Mouse (Mus musculus) G1E-ER4 (cell line): Measurements from ENCODE around the gene L2hgdh. TPM values are rescaled to one million over a fixed set of nuclear protein-coding genes. Genes with fewer than 3 reads are reported as not detected.
A peak's percentile ranks its signal among the peaks of the same experiment; 100 is the strongest.

Source experiments
- GATA1 ChIP-seq: IDR thresholded peaks from one replicate; pipeline ENCODE4 v1.8.0; 2012; ENCODE audit warnings: low read length, inconsistent platforms
- polyA plus RNA-seq: library from polyadenylated mRNA; stranded (reverse); fragments of >175 nt; gene quantifications from 2 replicates; pipeline ENCODE4 v1.2.3, GENCODE M21; 2012

Gene L2hgdh
- polyA plus RNA-seq = 2.0 and 3.2 TPM in 2 replicates

DNA sequence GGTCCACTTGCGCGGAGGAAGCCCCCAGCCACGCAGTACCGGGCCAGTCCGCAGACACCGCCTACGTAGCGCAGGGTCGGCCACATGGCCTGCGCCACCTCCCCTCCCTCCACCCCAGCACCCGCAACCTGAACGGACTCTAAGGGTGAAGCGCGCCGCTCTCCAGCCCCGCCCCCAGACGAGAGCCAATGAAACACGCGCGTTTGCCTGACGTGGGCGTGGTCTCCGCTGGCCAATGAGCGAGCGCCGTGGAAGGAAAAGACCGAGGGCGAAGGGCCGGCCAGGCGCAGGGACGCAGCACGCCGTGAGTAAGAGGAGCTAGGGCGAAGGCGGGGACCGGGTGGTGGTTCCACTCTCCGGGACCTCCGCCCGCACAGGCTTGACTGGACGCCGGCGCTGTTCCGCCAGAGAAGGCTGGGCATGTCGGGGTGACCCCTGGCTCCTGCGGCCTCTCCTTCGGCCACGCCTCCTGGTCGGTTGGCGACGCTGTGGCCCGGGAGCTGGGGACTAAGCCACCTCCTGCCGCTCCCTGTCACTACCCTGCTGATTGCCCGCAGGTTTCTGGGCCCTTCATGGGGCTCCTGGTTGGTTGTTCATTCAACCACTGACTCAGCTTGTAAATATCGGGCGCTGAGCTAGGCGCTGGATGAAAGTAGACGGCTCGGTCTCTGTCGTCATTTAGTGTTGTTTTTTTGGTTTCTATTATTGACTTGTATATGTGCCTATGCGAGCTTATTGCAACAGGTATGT lies at the start of gene L2hgdh, which contains the start of gene Atp5s:
Gene L2hgdh, minus strand, starts transcription at position 163 of the 750 bp plus-strand sequence.
Gene Atp5s, plus strand, starts transcription at position 240 of the 750 bp plus-strand sequence.
- TF ChIP-seq GATA1 = no peak

DNA sequence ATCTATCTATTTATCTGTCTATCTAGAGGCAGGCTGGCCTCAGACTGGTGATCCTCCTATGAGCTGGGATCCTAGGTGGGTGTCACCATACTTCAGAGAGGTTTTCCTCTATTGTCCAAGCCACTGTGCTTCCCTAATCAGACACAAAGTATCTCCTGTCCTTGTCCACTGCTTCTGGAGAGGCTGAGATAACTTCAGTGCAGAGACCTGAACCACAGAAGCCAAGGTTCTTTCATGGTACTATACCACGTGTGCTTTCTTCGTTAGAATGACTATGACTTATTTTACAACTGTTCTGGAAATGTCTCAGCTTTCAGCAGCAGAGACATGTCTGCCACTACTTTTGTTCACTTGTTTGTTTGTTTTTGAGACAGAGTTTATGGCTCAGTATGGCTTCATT lies 44.2 kb upstream of the L2hgdh start:
- peak; percentile 25 for TF ChIP-seq GATA1

DNA sequence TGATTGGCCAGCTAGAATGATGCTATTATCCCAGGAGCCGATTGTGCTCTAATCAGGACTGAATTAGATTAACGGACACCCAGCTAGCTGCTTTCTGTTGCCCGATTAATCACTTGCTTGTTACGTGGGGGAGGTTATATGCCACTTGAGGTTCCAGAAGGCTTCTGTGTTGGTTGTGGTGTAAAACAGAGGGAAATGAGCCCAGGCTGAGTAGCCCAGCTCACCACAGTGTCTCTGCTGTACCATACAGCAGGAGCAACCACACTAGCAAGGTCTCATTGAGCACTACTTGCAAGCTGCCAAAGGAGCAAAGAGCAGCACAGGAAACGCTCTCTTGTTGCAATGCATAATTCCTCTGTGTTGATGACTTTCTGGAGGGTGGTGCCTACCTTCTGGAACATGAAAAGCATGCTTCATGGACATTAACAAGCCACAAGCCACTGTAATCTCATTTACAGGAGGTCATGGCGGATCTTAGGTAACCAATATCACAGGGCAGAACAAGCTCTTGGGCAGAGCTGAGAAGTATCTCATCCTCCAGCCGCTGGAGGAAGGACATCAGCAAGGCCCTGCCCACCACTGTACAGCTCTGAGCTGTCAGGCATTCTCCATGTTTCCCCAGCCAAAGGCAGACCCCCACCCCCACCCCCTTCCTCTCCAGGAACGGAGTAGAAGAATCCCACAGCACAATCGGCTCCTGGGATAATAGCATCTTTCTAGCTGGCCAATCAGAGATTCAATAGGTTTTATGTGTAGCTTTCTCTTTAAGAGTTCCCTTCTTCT lies 43.0 kb upstream of the L2hgdh start:
- TF ChIP-seq GATA1 = no peak

DNA sequence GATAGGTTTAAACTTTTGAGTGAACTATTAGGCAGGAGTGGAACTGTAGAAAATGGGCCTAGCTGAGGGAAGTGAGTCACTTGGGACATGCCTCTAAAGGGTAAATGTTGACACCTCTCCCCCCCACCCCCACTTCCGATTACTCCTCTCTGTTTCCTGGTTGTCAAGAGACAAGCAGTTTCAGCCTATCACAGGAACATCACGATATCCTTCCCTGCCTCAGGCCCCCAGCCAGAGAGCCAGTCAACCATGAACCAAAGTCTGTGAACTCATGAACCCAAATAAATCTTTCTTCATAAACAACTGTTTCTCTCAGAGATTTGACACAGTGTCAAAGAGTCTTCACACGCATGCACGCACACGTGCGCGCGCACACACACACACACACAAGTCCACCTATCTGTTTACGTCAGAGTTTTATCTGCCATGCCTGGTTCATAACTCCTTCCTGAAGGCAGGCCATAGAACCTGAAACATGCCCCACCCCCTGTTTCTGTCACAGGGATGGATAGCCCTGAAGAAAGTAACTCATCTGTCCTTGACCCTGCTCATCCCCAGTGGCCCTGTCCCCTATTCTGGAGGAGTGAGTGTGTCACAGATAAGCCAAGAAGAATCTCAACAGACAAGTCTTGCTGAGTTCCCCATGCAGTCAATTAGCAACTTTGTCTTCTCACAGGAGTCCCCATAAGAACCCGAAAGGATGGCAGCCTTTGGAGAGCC lies 41.7 kb upstream of the L2hgdh start:
- no peak for TF ChIP-seq GATA1

DNA sequence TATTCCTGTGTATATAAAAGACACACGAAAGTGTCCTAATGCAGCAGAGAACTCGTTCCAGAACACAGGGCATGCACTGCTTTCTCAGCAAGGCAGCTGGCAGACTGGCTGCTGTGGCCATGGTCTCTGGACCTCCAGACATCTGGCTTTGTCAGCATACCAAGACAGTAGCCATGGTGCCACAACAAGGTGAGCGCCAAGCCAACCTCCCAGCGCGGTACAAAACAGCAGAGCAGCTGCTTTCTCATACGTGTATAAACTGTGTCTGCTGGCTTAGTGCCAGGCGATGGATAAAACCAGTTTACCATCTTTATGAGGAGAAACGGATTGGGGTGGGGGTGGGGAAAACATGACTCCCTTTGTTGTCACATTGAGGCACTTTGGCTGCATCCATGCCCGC lies 40.9 kb upstream of the L2hgdh start:
- no peak for TF ChIP-seq GATA1

DNA sequence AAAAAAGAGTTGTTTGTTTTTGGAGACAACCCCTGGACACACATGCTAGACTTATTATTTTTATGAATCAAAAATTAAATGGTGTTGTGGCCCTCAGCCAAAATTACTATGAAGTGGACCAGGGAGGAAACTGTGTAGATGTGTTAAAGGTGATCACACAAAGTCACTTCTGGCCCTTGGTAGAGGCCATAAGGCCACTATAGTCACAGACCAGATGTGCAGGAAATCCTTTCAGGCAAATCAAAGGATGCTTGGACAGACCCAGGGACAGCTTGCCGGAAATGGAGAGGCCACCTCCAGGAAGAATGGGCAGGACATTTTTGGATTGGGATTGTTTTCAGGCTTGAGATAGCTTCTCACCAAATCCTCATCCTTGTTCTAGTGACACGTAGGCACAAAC lies 36.9 kb upstream of the L2hgdh start:
- TF ChIP-seq GATA1 = no peak

DNA sequence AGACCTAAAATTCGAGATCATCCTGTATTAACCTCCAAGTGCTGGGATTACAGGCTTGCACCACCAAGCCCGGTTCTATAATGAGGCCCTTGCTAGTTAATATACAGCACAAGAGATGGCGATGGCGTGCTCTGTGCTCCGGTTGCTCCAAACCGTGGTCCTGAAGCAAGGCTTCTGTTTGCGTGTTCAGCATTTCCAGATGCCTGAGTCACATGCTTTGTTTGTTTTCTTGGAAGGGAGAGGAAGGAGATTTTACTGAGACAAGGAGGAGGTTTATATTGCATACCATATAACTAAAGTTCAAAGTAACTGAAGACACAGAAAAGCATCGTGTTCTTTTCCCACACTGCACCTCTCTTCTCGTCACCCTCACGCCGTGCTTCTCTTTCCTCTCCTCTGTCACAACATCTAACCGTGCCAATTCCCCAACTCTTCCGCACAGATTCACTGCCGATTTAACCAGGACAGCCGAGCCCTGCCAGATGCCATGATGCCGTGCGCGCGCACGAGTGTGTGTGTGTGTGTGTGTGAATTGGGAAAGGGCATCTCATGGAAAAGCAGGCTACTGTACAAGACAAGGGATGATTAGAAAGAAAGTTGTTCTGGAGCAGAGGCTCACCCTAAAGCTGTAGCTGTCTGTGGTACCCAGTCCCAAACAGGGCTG lies 36.2 kb upstream of the L2hgdh start:
- no peak for TF ChIP-seq GATA1

DNA sequence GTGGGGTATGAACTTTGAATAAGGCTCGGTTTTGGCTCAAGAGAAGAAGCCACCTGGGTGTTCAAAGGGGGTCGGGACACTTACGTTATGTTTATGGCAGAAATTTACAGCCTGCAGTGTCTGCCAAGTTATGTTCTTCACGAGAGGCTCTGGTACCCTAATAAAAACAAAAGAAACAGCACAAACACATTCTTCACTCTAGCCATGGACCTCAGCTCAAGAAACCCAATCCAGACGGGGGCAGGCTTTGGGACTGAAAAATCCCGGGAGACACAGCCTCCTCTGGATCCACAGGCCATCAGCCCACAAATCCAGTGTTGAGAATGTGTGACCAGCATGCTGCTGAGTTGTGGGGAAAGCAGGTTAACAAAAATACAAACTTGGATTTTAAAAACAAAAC lies 35.3 kb upstream of the L2hgdh start:
- no peak for TF ChIP-seq GATA1

DNA sequence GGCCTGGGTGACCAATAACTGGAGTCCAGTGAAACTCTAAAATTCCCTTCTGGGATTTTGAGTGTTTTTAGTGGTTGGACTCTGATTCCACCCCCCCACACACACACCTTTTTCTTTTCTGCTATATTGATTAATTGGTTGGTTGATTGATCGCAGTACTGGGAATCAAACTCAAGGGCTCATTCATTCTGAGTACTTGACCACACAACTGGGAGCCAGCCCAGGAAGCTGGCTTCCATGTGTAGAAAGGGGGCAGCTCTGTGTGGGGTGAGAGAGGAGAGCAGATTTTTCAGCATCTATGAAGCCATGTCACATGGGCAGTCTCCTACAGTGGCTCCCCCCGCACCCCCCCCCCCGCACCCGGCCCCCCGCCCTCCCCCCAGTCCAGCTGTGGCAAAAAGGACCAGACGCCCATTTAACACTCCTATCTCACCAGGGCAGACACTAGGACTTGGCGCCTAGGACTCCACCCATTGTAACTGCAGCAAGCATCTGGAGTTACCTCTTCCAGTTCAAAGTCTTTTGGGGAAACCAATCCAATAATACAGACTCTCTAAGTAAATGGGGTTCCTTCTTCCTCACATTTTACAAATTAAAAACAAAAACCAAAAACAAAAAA lies 34.7 kb upstream of the L2hgdh start:
- TF ChIP-seq GATA1 = no peak

DNA sequence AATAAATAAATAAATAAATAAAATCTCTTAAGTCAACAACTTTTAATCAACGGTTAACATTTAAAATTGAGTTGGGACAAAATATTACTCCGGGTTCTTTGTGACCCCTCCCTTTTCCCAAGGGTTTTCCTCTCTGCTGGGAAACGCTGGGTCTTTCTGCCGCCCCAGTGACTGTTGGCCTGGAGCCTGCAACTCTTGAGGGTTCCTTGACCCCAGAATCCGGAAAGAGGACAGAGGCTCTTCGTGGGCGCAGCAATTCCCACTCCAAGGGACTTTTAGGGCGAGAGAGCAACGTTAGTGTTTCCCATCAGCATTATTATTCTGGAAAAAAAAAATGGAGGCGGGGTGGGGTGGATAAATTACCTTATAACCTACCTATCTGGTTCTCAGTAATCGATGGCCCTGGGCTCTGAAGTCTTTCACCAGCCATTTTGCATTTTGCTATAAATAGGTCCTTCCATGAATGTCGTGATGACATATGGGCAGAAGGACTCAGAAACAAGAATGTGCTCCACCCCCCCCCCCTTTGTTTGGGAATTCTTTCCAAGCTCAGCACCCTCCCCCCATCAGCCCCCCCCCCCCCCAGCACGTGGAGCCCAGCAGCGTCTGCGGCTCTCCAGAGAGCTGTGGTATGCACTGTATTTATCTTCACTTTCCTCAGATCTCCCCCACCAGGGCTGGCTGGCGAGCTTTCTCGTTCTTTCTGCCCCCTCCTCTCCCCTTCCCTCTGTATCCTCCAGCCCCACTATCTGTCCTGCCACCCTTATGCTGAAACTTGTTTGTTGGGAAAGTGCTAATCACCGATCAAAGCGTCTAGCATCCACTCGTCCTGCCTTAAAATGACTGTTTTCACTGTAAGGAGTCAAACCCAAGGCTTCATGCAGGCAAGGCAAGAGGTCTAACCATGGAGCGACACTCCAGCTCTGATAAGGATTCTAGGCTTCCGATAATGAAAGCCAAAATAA lies 33.8 kb upstream of the L2hgdh start:
- no peak for TF ChIP-seq GATA1

DNA sequence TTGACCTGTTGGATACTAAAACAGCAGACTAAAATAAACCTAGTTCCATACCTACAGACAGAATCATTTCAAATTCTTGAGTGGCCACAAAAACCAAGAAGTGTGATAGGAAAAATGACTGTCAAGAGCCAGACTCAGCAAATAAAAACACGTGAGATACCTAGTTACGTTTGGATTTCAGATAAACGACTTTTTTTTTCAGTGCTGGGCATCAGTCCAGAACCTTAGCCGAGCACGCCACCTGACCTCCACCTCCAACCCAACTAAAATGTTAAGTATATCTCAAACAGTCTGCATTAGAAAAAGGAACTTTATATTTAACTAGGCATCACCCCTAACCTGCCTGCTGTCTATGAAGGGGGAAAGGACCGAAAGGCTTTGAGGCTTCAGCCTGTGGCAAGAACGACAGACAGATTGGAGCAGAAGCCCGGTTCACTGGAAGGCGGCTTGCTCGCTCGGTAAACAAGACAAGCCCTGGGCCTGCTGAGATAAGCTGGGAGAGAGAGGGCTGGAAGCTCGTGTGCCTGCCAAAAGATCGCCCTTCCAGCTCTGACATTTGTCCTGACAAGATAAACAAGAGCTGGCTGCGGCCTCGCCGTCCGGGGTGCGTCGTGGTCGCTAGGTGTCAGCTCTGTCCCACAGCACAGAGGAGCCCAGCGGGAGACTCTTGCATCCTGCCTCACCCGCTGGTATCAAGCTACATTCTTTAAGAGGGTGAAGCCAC lies 32.9 kb upstream of the L2hgdh start:
- peak; percentile 74 for TF ChIP-seq GATA1

DNA sequence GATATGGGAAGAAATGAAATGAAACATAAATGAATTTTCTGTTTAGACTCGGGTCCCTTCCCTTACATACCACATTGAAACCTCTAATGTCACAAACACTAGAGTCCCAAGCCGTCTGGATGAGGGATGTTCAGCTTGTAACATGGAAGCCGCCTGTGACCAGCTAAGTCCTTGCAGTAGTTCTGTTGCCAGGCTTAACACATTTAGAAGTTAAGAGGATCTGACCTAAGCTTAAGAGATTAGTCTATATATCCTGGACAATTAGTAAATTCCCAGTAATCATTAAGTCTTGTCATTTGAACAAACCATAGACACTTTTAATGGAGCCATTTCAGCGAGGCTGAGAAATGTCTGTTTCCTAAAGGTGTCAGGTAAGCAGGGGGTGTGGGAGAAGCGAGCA lies 31.3 kb upstream of the L2hgdh start:
- TF ChIP-seq GATA1 = no peak

DNA sequence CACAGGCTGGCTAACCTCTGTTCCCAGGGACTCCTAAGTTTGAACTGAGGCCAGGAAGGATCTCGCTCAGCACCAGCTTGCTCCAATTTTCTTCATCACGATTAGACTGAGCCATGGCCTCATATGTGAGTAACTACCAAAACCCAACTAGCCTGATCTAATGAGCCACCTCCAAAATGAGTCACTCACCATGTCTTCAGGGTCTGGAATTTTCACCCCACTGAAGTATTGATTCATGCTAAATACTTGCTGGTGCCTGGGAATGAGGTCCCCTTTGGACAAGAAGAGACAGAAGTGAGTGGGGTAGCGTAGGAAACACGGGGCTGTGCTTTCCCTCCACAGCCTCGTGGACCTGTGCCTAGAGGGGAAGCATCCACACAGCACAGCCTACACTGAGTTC lies 29.3 kb upstream of the L2hgdh start:
- TF ChIP-seq GATA1 = no peak
